8 mouse cellular contexts compared by ENCODE assay signal in genomic region chr7:120843037-120843621, GRCm38 (mm10). TPM values are rescaled to one million over a fixed set of nuclear protein-coding genes. Genes with fewer than 3 reads are reported as not detected.
DNase-seq lines count a peak whose midpoint lies in the region; ATAC-seq lines count a peak whose summit lies in the region.

No protein-coding gene starts in this region.

- 0% methylated on average over 37 of the region's 40 CpGs for WGBS in intestine, embryonic 14.5 days

- no peaks in the 10 kb centered on the region for H3K9me3 ChIP-seq in intestine, embryonic 14.5 days (ENCODE audit: control insufficient read depth, low read length)

- H3K4me2 ChIP-seq in intestine, embryonic 14.5 days (ENCODE audit: low read length): peak overlapping the region; percentile 71

- peaks cover 11% of the 10 kb centered on the region; the same call in 1 of the 2 replicates for H3K4me1 ChIP-seq in intestine, embryonic 14.5 days (replicated peaks; ENCODE audit: control insufficient read depth, insufficient read depth, low read length)

- peak overlapping the region; percentile 72 for H3K4me3 ChIP-seq in intestine, embryonic 14.5 days (ENCODE audit: low read depth, low read length)

- H3K27ac ChIP-seq in intestine, embryonic 14.5 days (ENCODE audit: low read depth): peak overlapping the region; percentile 94

- peaks cover 4% of the 10 kb centered on the region; the same call in 1 of the 2 replicates for H3K36me3 ChIP-seq in intestine, embryonic 14.5 days (ENCODE audit: control insufficient read depth, insufficient read depth, low read length)

- H3K9ac ChIP-seq in intestine, embryonic 14.5 days (ENCODE audit: low read length): peak overlapping the region; percentile 83

- no peaks in the 10 kb centered on the region for H3K27me3 ChIP-seq in intestine, embryonic 14.5 days (replicated peaks; ENCODE audit: control insufficient read depth, insufficient read depth, low read length)

- peak; percentile 83 to 92 for DNase-seq in adrenal gland, adult (ENCODE audit: inconsistent age in 2 of 2, low spot score in 1 of 2)
- peak; percentile 82 for DNase-seq in embryo, embryonic 10.5 days (ENCODE audit: low spot score)
- peak; percentile 89 for DNase-seq in gastrocnemius, postnatal 14 days
- peak; percentile 91 for DNase-seq in intestine, embryonic 14.5 days (ENCODE audit: low spot score)
- DNase-seq in left cerebral cortex, postnatal 14 days (ENCODE audit: low spot score in 2 of 2): peak; percentile 86 to 96
- DNase-seq in right cerebral cortex, postnatal 4 days: peak; percentile 87
- DNase-seq in yolk sac, embryonic 10.5 days (ENCODE audit: low spot score): peak; percentile 69

- ATAC-seq in intestine, embryonic 14.5 days (replicated peaks; ENCODE audit: low FRiP score, low TSS enrichment, low read depth): peak; percentile 70
- peak; percentile 82 for ATAC-seq in megakaryocyte-erythroid progenitor cell, adult 5-6 weeks (replicated peaks; ENCODE audit: low FRiP score, low TSS enrichment, poor library complexity, severe bottlenecking)

- intact Hi-C loops in gastrocnemius, postnatal 14 days (cut with DNase I; ENCODE audit: low total_unique reads): no loop called here
- intact Hi-C loops in left cerebral cortex, postnatal 14 days (cut with DNase I): loop anchor here (2.0 to 5.0 kb wide), 2 partner anchors 34 to 74 kb away; partner anchors contain the start of gene Polr3e

RNA-seq across cellular contexts. Expression of gene Eef2k, which starts 0.5 kb away (rescaled TPM):
- 10 to 100 TPM; 50.3 to 61.8 TPM for total RNA-seq in gastrocnemius, postnatal 14 days (2021)
- 16.3 and 18.8 TPM in 2 replicates for polyA plus RNA-seq in intestine, embryonic 14.5 days (2014; fragmentation: Nextera tagmentation; extraction: Ambion mirVana)
- total RNA-seq in left cerebral cortex, postnatal 14 days (2021): 10 to 100 TPM; 31.6 to 42.9 TPM
- 42.3 and 63.0 TPM in 2 replicates for total RNA-seq in megakaryocyte-erythroid progenitor cell, adult 5-6 weeks (2014; fragmentation: Nextera tagmentation)
- 49.9 and 52.6 TPM in 2 replicates for total RNA-seq in megakaryocyte-erythroid progenitor cell, adult 5-6 weeks (2017)

RNA-seq across cellular contexts. Expression of gene Gm5737, which starts 31.0 kb away (rescaled TPM):
- under 1 TPM; 0.49 to 0.60 TPM for total RNA-seq in gastrocnemius, postnatal 14 days (2021)
- polyA plus RNA-seq in intestine, embryonic 14.5 days (2014; fragmentation: Nextera tagmentation; extraction: Ambion mirVana): not detected in 2 replicates
- total RNA-seq in left cerebral cortex, postnatal 14 days (2021): under 1 TPM in 1 of 2 experiments, not detected in 1; 0.25 TPM
- not detected in 2 replicates for total RNA-seq in megakaryocyte-erythroid progenitor cell, adult 5-6 weeks (2014; fragmentation: Nextera tagmentation)
- not detected in 2 replicates for total RNA-seq in megakaryocyte-erythroid progenitor cell, adult 5-6 weeks (2017)

Comparison
In these comparisons a context has a peak if more than half of its experiments do, and no peak if none do; other contexts are left out.
1. Peak in every context shown above with its lines: DNase-seq, ATAC-seq, H3K4me3 ChIP-seq and H3K27ac ChIP-seq.